Mouse (Mus musculus): ENCODE results near the gene Mocs3. TPM values are rescaled to one million over a fixed set of nuclear protein-coding genes. Genes with fewer than 3 reads are reported as not detected.

Mocs3 gene
- polyA plus RNA-seq (2015; fragmentation: Nextera tagmentation; extraction: Ambion mirVana), result 5.8 and 7.0 TPM in 2 replicates

- peak within 1 kb of the TSS; percentile 90 for H3K27ac ChIP-seq
Measured at GRCm38 (mm10) chr2:168230026-168230728, at the start of gene Mocs3, which contains the start of the genes Gm20716 and Dpm1. Mocs3 (plus strand) TSS chr2:168230622. Gm20716 (minus strand) TSS chr2:168230364. Dpm1 (minus strand) TSS chr2:168230591.

GRCm38 (mm10) chr2:168191856-168192255, 38.6 kb upstream of the Mocs3 start:
- Histone ChIP-seq H3K4me1 (peaks cover 58% of the 10 kb centered on the region), H3K9ac (no peak overlapping the region), H3K4me3 (no peak overlapping the region), H3K27ac (no peak overlapping the region), H3K9me3 (replicated peaks) (no peaks in the 10 kb centered on the region), H3K36me3 (ENCODE audit: poor library complexity, severe bottlenecking) (peaks cover 34% of the 10 kb centered on the region), H3K4me2 (no peak overlapping the region), H3K27me3 (no peaks in the 10 kb centered on the region)
- ATAC-seq, result no peak
- 95% methylated on average over 2 of the region's 2 CpGs for whole genome bisulfite sequencing

More at GRCm38 (mm10) chr2:168230026-168230728, at the start of gene Mocs3, which contains the start of the genes Gm20716 and Dpm1:
- Histone ChIP-seq H3K9ac (peak within 1 kb of the TSS; percentile 86), H3K27me3 (no peaks in the 10 kb centered on the region), H3K9me3 (replicated peaks) (no peaks in the 10 kb centered on the region), H3K4me1 (peaks cover 37% of the 10 kb centered on the region), H3K4me2 (peak within 1 kb of the TSS; percentile 100), H3K4me3 (peak within 1 kb of the TSS; percentile 94), H3K36me3 (ENCODE audit: poor library complexity, severe bottlenecking) (peaks cover 36% of the 10 kb centered on the region)
- WGBS, result under 1% methylated on average over 73 of the region's 73 CpGs
- peak; percentile 91 for ATAC-seq

- Histone ChIP-seq H3K4me3 (no peak overlapping the region), H3K4me2 (no peak overlapping the region), H3K27ac (no peak overlapping the region), H3K9ac (no peak overlapping the region), H3K4me1 (peaks cover 70% of the 10 kb centered on the region), H3K36me3 (ENCODE audit: poor library complexity, severe bottlenecking) (peaks cover 27% of the 10 kb centered on the region), H3K9me3 (replicated peaks) (no peaks in the 10 kb centered on the region), H3K27me3 (no peaks in the 10 kb centered on the region)
- no peak for ATAC-seq
- 86% methylated on average over 2 of the region's 2 CpGs for WGBS
Measured at GRCm38 (mm10) chr2:168193685-168194084, 36.7 kb upstream of the Mocs3 start.

- Histone ChIP-seq H3K9ac (no peak overlapping the region), H3K4me1 (peaks cover 76% of the 10 kb centered on the region), H3K27me3 (no peaks in the 10 kb centered on the region), H3K27ac (no peak overlapping the region), H3K4me3 (no peak overlapping the region), H3K9me3 (replicated peaks) (no peaks in the 10 kb centered on the region), H3K4me2 (no peak overlapping the region), H3K36me3 (ENCODE audit: poor library complexity, severe bottlenecking) (peaks cover 24% of the 10 kb centered on the region)
- ATAC-seq, result no peak
- 48% methylated on average over 2 of the region's 2 CpGs for WGBS
Measured at GRCm38 (mm10) chr2:168195721-168196120, 34.7 kb upstream of the Mocs3 start.

- no peaks in the 10 kb centered on the region for H3K9me3 ChIP-seq (replicated peaks)
- ATAC-seq, result no peak
- H3K4me2 ChIP-seq, result no peak overlapping the region; the same call in 1 of the 2 replicates
- H3K9ac ChIP-seq, result no peak overlapping the region
- no peak overlapping the region for H3K4me3 ChIP-seq
- peaks cover 73% of the 10 kb centered on the region for H3K4me1 ChIP-seq
- 68% methylated on average over 1 of the region's 1 CpGs for WGBS
- H3K27ac ChIP-seq, result no peak overlapping the region
- H3K36me3 ChIP-seq (ENCODE audit: poor library complexity, severe bottlenecking), result peaks cover 14% of the 10 kb centered on the region
- no peaks in the 10 kb centered on the region for H3K27me3 ChIP-seq
Measured at GRCm38 (mm10) chr2:168198421-168198820, 32.0 kb upstream of the Mocs3 start.

GRCm38 (mm10) chr2:168199476-168199875, 30.9 kb upstream of the Mocs3 start:
- H3K27ac ChIP-seq, result no peak overlapping the region
- WGBS, result 91% methylated on average over 4 of the region's 4 CpGs
- H3K27me3 ChIP-seq, result no peaks in the 10 kb centered on the region
- H3K4me2 ChIP-seq, result 0 out of 2 replicates have a peak overlapping the region, but pooled peaks have one; percentile 20
- no peak overlapping the region for H3K4me3 ChIP-seq
- no peaks in the 10 kb centered on the region for H3K9me3 ChIP-seq (replicated peaks)
- peaks cover 80% of the 10 kb centered on the region for H3K4me1 ChIP-seq
- H3K9ac ChIP-seq, result no peak overlapping the region
- no peak for ATAC-seq
- H3K36me3 ChIP-seq (ENCODE audit: poor library complexity, severe bottlenecking), result peaks cover 20% of the 10 kb centered on the region

- peaks cover 23% of the 10 kb centered on the region for H3K36me3 ChIP-seq (ENCODE audit: poor library complexity, severe bottlenecking)
- H3K4me3 ChIP-seq, result no peak overlapping the region
- H3K4me2 ChIP-seq, result peak overlapping the region; percentile 20; the same call in 1 of the 2 replicates
- ATAC-seq, result no peak
- peaks cover 81% of the 10 kb centered on the region for H3K4me1 ChIP-seq
- H3K9ac ChIP-seq, result no peak overlapping the region
- H3K27me3 ChIP-seq, result no peaks in the 10 kb centered on the region
- no peak overlapping the region for H3K27ac ChIP-seq
- 89% methylated on average over 4 of the region's 5 CpGs for WGBS
- no peaks in the 10 kb centered on the region for H3K9me3 ChIP-seq (replicated peaks)
Measured at GRCm38 (mm10) chr2:168200014-168200691, 30.3 kb upstream of the Mocs3 start.

GRCm38 (mm10) chr2:168204476-168204999, 25.9 kb upstream of the Mocs3 start:
- peak overlapping the region; percentile 99 for H3K4me3 ChIP-seq
- H3K4me1 ChIP-seq, result peaks cover 50% of the 10 kb centered on the region
- 92% methylated on average over 8 of the region's 8 CpGs for WGBS
- peak overlapping the region; percentile 86 for H3K4me2 ChIP-seq
- no peaks in the 10 kb centered on the region for H3K9me3 ChIP-seq (replicated peaks)
- H3K27ac ChIP-seq, result no peak overlapping the region
- peaks cover 26% of the 10 kb centered on the region for H3K36me3 ChIP-seq (ENCODE audit: poor library complexity, severe bottlenecking)
- peak overlapping the region; percentile 100 for H3K9ac ChIP-seq
- ATAC-seq, result no peak
- H3K27me3 ChIP-seq, result no peaks in the 10 kb centered on the region

GRCm38 (mm10) chr2:168205265-168205664, 25.2 kb upstream of the Mocs3 start:
- Histone ChIP-seq H3K4me3 (peak overlapping the region; percentile 99), H3K27ac (peak overlapping the region; percentile 99), H3K36me3 (ENCODE audit: poor library complexity, severe bottlenecking) (peaks cover 29% of the 10 kb centered on the region), H3K27me3 (no peaks in the 10 kb centered on the region), H3K4me2 (peak overlapping the region; percentile 86), H3K9me3 (replicated peaks) (no peaks in the 10 kb centered on the region), H3K9ac (peak overlapping the region; percentile 100), H3K4me1 (peaks cover 44% of the 10 kb centered on the region)
- ATAC-seq, result peak; percentile 38
- WGBS, result 5% methylated on average over 6 of the region's 6 CpGs

- under 1% methylated on average over 39 of the region's 49 CpGs for WGBS
- peaks cover 36% of the 10 kb centered on the region for H3K36me3 ChIP-seq (ENCODE audit: poor library complexity, severe bottlenecking)
- ATAC-seq, result peak; percentile 14
- H3K4me3 ChIP-seq, result peak overlapping the region; percentile 99
- peak overlapping the region; percentile 86 for H3K4me2 ChIP-seq
- no peaks in the 10 kb centered on the region for H3K27me3 ChIP-seq
- no peaks in the 10 kb centered on the region for H3K9me3 ChIP-seq (replicated peaks)
- H3K4me1 ChIP-seq, result peaks cover 37% of the 10 kb centered on the region
- peak overlapping the region; percentile 100 for H3K9ac ChIP-seq
- peak overlapping the region; percentile 99 for H3K27ac ChIP-seq
Measured at GRCm38 (mm10) chr2:168205681-168206631, 24.5 kb upstream of the Mocs3 start.
